In genomic region chr1:70833262-70833661, GRCm38 (mm10) we compare ENCODE assay signal across 16 mouse cellular contexts.
A peak's percentile ranks its signal among the peaks of the same experiment; 100 is the strongest.
DNase-seq lines count a peak whose midpoint lies in the region; ATAC-seq and TF ChIP-seq lines count a peak whose summit lies in the region.
"Had no signal": no experiment of that assay in that cellular context is flagged by ENCODE, and none has a peak within 500 bp of the region (broad histone marks: within the 10 kb centered on the region; RNA-seq: fewer than 3 reads in every experiment).

No protein-coding gene starts in this region.

- peak; percentile 39; the same call in 1 of the 2 replicates for TF ChIP-seq CTCF in intestine, postnatal 0 days (IDR thresholded peaks at IDR 0.05; ENCODE audit: low read depth)
- peak; percentile 6; the same call in 1 of the 2 replicates for TF ChIP-seq CTCF in liver, embryonic 14.5 days (IDR thresholded peaks at IDR 0.05; ENCODE audit: low read depth)
- TF ChIP-seq CTCF in liver, postnatal 0 days (IDR thresholded peaks at IDR 0.05; ENCODE audit: low read depth) = no peak
- peak; percentile 64; the same call in 1 of the 2 replicates for TF ChIP-seq CTCF in embryonic fibroblast, embryonic 13.5 days (IDR thresholded peaks at IDR 0.05; ENCODE audit: borderline replicate concordance, insufficient read depth, low read length)

- H3K36me3 ChIP-seq in intestine, postnatal 0 days (ENCODE audit: control insufficient read depth, insufficient read depth) = no peaks in the 10 kb centered on the region
- no peaks in the 10 kb centered on the region for H3K36me3 ChIP-seq in intestine, embryonic 15.5 days
- H3K36me3 ChIP-seq in liver, embryonic 14.5 days (replicated peaks; ENCODE audit: control insufficient read depth, insufficient read depth, low read depth) = no peaks in the 10 kb centered on the region
- H3K36me3 ChIP-seq in liver, postnatal 0 days (replicated peaks; ENCODE audit: insufficient read depth, low read length) = no peaks in the 10 kb centered on the region
- H3K36me3 ChIP-seq: heart, embryonic 12.5 days; lung, embryonic 15.5 days; midbrain, embryonic 10.5 days had no signal

- TF ChIP-seq EP300 in liver, embryonic 14.5 days (IDR thresholded peaks at IDR 0.05; ENCODE audit: low read depth) = no peak
- no peak for TF ChIP-seq EP300 in liver, postnatal 0 days (IDR thresholded peaks at IDR 0.05; ENCODE audit: low read depth)

- 84% methylated on average over 3 of the region's 3 CpGs for WGBS in intestine, postnatal 0 days
- WGBS in intestine, embryonic 15.5 days = 76% methylated on average over 3 of the region's 3 CpGs
- 56% methylated on average over 3 of the region's 3 CpGs for WGBS in liver, embryonic 14.5 days (ENCODE audit: insufficient replicate concordance)
- 70% methylated on average over 3 of the region's 3 CpGs for WGBS in liver, postnatal 0 days (ENCODE audit: insufficient replicate concordance)

- no peaks in the 10 kb centered on the region for H3K27me3 ChIP-seq in intestine, postnatal 0 days (replicated peaks; ENCODE audit: control insufficient read depth, insufficient read depth, low read length)
- H3K27me3 ChIP-seq in intestine, embryonic 15.5 days (replicated peaks) = no peaks in the 10 kb centered on the region
- H3K27me3 ChIP-seq in liver, embryonic 14.5 days (ENCODE audit: control insufficient read depth, insufficient read depth, low read length) = no peaks in the 10 kb centered on the region
- no peaks in the 10 kb centered on the region for H3K27me3 ChIP-seq in liver, postnatal 0 days (ENCODE audit: insufficient read depth, low read length)
- H3K27me3 ChIP-seq: heart, embryonic 12.5 days; lung, embryonic 15.5 days had no signal

- no peak overlapping the region for H3K4me2 ChIP-seq in intestine, postnatal 0 days (replicated peaks; ENCODE audit: low read depth)
- no peak overlapping the region for H3K4me2 ChIP-seq in intestine, embryonic 15.5 days (replicated peaks)
- H3K4me2 ChIP-seq in liver, embryonic 14.5 days (ENCODE audit: low read depth) = no peak overlapping the region
- no peak overlapping the region for H3K4me2 ChIP-seq in liver, postnatal 0 days (ENCODE audit: low read depth, low read length)
- H3K4me2 ChIP-seq: heart, embryonic 12.5 days; liver, embryonic 11.5 days; lung, embryonic 15.5 days had no signal

- ATAC-seq in intestine, postnatal 0 days = no peak
- no peak for ATAC-seq in intestine, embryonic 15.5 days
- no peak for ATAC-seq in liver, embryonic 14.5 days (ENCODE audit: insufficient read depth)
- no peak for ATAC-seq in liver, postnatal 0 days

- TF ChIP-seq POLR2A in embryonic fibroblast, embryonic 13.5 days (IDR thresholded peaks at IDR 0.05; ENCODE audit: low read depth, low read length) = no peak

- no peak overlapping the region for H3K27ac ChIP-seq in intestine, postnatal 0 days (ENCODE audit: low read depth, low read length)
- H3K27ac ChIP-seq in intestine, embryonic 15.5 days = no peak overlapping the region
- no peak overlapping the region for H3K27ac ChIP-seq in liver, embryonic 14.5 days
- H3K27ac ChIP-seq in liver, postnatal 0 days (ENCODE audit: low read depth) = no peak overlapping the region
- H3K27ac ChIP-seq in embryonic fibroblast, embryonic 13.5 days (ENCODE audit: insufficient read depth, low read length) = no peak overlapping the region
- H3K27ac ChIP-seq: lung, embryonic 15.5 days; macrophage; midbrain, embryonic 10.5 days had no signal

- no peaks in the 10 kb centered on the region for H3K4me1 ChIP-seq in intestine, postnatal 0 days (replicated peaks; ENCODE audit: control insufficient read depth, insufficient read depth, low read length)
- H3K4me1 ChIP-seq in intestine, embryonic 15.5 days (replicated peaks) = no peaks in the 10 kb centered on the region
- no peaks in the 10 kb centered on the region for H3K4me1 ChIP-seq in liver, embryonic 14.5 days (replicated peaks; ENCODE audit: control insufficient read depth in 2 of 2, insufficient read depth in 2 of 2, low read length in 1 of 2)
- no peaks in the 10 kb centered on the region for H3K4me1 ChIP-seq in liver, postnatal 0 days (ENCODE audit: insufficient read depth)
- no peaks in the 10 kb centered on the region for H3K4me1 ChIP-seq in embryonic fibroblast, embryonic 13.5 days (ENCODE audit: control insufficient read depth, insufficient read depth, low read length)
- H3K4me1 ChIP-seq: heart, embryonic 12.5 days; lung, embryonic 15.5 days; midbrain, embryonic 10.5 days had no signal

- no peak overlapping the region for H3K9ac ChIP-seq in intestine, postnatal 0 days (ENCODE audit: low read depth, low read length)
- no peak overlapping the region for H3K9ac ChIP-seq in intestine, embryonic 15.5 days
- H3K9ac ChIP-seq in liver, embryonic 14.5 days (replicated peaks) = no peak overlapping the region
- H3K9ac ChIP-seq in liver, postnatal 0 days (replicated peaks) = no peak overlapping the region
- H3K9ac ChIP-seq: heart, embryonic 12.5 days; lung, embryonic 15.5 days had no signal

- no peaks in the 10 kb centered on the region for H3K9me3 ChIP-seq in intestine, postnatal 0 days (ENCODE audit: control insufficient read depth)
- no peaks in the 10 kb centered on the region for H3K9me3 ChIP-seq in intestine, embryonic 15.5 days
- no peaks in the 10 kb centered on the region for H3K9me3 ChIP-seq in liver, embryonic 14.5 days (ENCODE audit: control insufficient read depth, low read length)
- H3K9me3 ChIP-seq in liver, postnatal 0 days (ENCODE audit: low read length) = no peaks in the 10 kb centered on the region
- H3K9me3 ChIP-seq: heart, embryonic 12.5 days; lung, embryonic 15.5 days; midbrain, embryonic 10.5 days had no signal

- peak; percentile 7 for DNase-seq in embryo, embryonic 10 days (ENCODE audit: low spot score)
- DNase-seq in embryo, embryonic 11 days = no peak
- no peak for DNase-seq in liver, embryonic 14.5 days (ENCODE audit: low read depth in 3 of 3, low spot score in 3 of 3)
- no peak for DNase-seq in liver, postnatal 0 days
- no peak for DNase-seq in Muller cell, postnatal 12 days (ENCODE audit: inconsistent ontology term)
- DNase-seq: adrenal gland, adult 2 months; cerebellum, adult 2 months; right cerebral cortex, postnatal 4 days had no signal

- no peak overlapping the region for H3K4me3 ChIP-seq in intestine, postnatal 0 days (ENCODE audit: low read depth, low read length)
- H3K4me3 ChIP-seq in intestine, embryonic 15.5 days (replicated peaks) = no peak overlapping the region
- no peak overlapping the region for H3K4me3 ChIP-seq in liver, embryonic 14.5 days (ENCODE audit: insufficient read depth in 1 of 2, low read depth in 2 of 2, low read length in 2 of 2)
- H3K4me3 ChIP-seq in liver, postnatal 0 days (ENCODE audit: low read depth, low read length) = no peak overlapping the region
- H3K4me3 ChIP-seq in embryonic fibroblast, embryonic 13.5 days (ENCODE audit: insufficient read depth, low read length) = no peak overlapping the region
- H3K4me3 ChIP-seq: heart, embryonic 12.5 days; lung, embryonic 15.5 days; midbrain, embryonic 10.5 days had no signal
